Mouse (Mus musculus) embryo, embryonic 11.5 days (tissue): ENCODE data around the gene Spata5.
A peak's percentile ranks its signal among the peaks of the same experiment; 100 is the strongest.

Experiments
- DNase-seq: peaks from one replicate; pipeline ENCODE4 v3.0.0-alpha.2; 2012; ENCODE audit warnings: low read depth, low spot score

Gene Spata5

DNA sequence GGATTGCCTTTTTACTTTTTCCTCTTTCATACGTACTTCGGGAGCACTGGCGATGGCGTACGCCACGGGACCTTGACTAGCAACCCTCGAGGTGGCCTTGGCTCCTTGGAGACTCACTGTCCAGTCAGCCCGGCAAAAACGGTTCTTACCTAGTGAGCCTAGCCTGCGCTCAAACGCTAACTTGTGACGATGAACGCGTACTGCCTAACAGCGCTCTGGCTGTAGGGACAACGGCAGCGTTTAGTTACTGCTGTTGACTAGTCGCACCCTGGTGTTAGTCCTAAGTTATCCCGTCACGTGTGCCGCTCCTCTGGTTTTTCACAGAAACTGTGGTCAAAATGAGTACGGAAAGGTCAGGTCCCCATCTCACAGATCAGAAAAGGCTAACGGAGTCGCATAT lies 945 bp downstream of the Spata5 start:
- DNase-seq = no peak

DNA sequence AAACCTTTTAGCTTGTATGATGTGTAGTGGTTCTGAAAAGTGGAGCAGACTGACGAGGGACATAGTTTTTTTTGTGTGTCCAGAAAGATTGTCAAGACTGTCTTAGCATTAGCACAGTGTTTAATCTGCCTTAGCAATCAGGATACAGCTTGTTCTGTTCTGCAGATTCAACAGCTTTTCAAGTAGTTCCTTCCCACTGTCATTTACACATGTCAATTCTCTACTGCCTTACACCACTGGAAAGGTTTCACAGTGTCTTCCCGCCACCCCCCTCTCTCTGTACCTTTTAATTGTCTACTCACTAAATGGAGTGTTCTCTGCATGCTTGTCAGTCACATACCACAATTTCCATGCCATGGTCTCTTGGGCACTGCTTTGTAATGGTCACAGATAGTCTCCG lies 1.5 kb downstream of the Spata5 start:
- no peak for DNase-seq

DNA sequence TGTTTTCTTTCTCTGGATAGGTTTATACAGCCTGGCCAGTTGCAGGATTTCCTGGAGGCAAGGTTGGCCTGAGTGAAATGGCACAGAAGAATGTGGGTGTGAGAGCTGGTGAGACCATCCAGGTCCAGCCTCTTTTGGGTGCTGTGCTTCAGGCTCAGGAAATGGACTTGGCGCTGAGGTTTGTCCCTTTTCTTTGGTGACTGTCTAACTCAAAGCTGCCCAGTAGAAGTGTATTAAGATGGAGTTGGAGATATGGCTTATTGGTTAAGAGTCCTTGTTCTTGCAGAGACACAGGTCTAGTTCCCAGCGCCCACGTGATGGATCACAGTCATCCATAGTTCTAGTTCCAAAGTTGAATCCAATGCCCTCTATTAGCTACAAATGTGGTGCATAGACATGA lies 6.4 kb downstream of the Spata5 start:
- DNase-seq = no peak

DNA sequence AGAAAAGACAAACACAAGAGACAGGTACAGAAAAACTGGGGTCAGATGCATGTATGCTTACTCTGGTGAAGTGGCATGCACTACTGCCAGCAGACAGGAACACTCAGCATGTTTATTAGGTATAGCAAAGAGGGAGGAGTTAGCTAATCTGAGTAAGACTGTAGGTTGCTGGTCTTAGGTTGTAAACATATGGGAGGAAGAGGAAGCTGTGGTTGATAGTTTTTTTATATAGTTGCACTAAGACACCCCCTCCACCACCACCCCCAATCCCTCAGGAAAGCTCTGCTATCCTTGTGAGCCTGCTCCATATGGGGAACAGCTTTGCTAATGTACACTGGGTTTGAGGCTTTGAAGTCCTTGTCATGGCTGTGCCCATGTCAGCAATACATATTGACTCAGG lies 10.7 kb downstream of the Spata5 start:
- no peak for DNase-seq

DNA sequence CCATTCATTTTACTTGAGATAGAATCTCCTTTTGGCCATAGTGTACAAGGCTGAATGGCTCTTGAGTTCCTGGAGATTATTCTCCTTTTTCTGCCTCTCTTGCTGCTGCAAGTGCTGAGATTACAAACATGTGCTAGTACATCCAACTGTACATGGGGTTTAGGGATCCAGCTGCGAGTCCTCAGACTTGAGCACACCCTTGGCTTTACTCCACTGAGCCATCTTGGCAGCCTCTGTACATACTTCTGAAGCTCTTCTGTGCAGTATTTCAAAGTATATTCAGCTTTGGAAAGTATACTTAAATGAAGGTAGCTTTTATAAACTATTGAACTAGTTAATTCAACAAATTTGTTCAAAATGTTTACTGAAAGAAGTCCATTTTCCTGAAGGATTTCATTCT lies 20.1 kb downstream of the Spata5 start:
- no peak for DNase-seq

DNA sequence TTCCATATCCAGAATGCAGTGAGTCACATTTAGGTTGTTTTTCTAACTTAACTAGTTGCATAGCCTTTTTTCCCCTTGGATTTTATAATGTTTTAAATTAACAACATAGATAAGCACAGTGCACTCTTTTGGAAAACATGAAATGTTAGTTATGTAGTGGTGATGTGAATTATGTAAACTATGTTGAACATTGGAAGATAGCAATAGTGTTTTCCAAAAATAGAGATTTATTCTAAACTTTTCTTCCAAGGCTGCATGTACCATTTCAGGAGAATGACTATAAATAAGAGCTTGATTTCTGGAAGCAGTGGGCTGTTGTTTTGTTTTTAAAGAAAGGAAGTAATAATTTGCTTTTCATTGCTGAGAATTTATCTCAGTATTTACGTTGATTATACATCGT lies 23.7 kb downstream of the Spata5 start:
- DNase-seq = no peak

DNA sequence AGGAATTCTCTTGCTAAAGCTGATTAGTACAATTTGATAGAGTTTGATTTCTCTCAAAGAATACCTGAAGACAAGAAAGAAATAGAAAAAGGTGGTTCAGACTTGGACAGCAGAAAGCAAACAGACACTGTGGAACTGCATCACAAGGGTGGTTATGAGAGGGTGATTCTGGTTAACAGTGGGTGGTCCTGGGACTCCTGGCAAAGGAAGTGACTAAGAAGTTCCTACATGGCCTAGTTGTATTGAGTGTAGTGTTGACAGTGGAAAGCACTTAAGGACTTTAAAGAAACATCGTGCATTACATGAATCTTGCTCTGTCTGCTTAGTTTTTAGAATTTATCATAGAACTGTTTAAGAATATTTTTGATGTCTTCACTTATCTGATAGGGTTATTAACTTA lies 36.3 kb downstream of the Spata5 start:
- no peak for DNase-seq

DNA sequence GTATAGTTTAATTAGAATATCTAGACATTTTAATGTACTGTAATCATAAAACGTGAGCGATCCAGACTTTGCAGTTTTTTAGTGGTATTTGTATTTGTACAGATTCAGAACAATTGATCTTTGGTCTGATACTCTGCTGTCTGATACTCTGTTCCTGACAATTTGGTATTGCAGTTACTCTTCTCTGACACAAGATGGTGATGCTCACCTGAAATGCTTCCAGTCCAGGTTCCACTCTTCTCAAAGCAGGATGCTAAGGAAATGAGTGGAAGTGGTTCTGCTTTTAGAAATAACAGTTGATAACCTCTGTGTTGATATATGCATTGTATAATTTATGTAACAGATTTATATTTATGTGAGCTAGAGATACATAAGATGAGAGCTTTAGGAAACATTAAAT lies 48.5 kb downstream of the Spata5 start:
- DNase-seq = peak; percentile 7

DNA sequence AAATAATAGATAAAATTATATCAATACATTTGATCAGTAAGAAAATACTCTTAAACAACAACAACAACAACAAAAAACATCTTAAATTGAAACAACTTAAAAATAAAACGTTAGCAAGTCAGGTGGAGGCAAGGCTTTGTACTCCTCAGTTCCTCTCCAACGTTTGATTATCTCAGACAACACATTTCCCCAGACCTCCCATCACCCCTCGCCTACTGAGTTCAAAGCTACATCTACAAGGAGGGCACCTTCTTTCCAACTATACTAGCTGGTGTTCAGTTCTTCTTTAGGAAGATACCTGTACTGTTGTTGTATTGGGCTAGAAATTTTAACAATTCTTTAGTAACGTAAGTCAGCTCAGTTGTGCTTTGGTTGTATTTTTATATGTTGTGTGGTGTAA lies 49.7 kb downstream of the Spata5 start:
- DNase-seq = no peak

DNA sequence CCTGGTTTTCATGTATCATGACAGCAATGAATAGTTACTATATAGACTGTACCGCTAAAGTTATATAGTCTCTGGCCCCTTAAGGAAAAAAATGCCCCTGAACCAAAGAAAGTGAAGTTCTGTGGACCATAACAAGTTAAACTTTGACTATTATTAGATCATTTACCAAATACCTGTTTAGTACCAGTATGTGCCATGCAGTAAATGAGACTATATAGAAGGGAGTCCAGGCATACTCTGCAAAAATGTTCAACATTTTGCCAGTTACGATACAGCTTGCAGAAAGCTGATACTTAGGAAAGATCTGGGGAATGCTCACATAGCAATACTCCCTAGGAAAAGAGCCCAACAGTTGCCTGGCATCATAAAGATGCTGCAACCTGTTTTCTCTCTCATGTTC lies 51.2 kb downstream of the Spata5 start:
- DNase-seq = no peak

DNA sequence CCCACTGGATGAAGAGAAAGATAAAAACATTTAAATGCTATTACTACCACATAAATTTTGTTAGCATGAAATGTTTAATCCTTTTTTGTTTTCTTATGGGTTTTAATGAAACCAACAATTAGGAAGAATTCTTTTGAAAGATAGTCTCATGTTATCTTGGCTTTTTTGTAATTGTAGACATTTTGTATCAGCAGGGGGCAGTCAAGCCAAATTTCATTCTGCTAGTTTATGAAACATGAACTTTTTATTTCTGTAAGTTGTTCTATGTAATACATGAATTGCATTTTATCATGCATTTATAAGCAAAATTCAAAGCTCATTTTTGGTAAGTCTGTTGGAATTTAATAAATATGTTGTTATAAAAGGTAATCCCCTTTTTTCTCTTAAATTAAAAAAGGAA lies 52.8 kb downstream of the Spata5 start:
- DNase-seq = no peak

DNA sequence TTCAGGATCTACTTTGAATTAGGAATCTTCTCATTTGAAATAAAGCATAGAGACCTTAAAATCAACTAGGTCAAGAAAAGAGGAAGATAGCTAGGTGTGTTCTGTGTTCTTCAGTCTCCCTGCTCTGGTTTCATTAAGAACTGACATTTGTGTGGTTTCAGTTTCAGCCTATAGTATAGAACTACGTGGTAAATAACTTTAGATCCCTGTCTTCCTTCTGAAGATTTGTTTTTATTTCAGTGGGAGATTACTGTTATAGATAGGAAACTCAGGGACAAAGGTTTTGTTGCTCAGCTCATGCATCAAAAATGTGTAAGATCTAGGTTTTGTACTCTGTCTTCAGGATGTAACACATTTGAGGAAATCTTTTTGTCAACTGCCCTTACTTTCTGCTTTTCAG lies 56.8 kb downstream of the Spata5 start:
- DNase-seq = no peak

DNA sequence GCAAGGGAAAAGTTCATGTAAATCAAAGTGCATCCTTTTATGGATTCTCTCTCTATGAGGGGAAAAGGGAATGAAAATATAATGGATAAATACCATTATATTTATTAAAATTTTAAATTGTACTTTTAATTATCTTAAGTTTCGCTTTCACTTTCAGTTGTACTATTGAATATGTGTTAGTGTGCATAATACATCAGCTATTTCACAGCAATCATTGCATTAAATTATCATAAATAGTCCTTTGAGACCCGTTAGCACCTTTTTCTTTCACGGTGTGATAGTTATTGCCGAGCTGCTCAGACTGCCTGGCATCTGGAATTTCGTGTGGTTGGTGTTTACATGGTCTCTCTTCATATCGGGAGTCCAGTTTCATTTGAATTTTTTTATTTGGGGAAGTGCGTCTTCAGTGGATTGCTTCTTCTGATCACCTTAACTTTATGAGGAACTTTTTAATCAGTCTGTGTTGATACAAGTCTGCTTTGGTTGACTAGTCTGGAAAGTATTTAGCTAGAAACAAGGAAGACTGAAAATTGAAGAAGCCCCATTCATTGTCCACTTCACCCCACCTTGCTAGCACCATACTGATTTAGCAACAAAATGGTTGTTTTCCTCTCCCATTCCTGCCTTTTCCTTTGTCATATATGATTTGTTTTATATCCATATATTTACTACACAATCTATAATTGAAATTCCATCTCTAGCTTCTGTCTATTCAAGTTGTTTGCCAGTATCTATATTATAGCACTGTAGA lies 57.9 kb downstream of the Spata5 start:
- no peak for DNase-seq

DNA sequence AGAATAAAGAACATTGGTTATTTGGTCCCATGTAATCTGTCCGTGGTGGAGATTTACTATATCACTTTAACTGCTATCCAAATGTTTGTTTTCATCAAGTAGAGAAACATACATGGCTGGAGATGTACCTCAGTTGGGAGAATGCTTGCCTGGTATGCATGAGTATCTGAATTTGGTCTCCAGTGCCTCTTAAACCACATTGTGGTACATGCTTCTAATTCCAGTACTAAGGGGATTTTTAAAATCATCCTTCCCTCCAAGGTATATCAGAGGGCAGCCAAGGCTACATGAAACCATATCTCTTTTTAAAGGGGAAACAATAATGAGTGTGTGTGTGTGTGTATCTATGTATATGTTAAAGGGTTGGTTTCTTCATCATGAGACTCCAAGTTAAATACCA lies 60.1 kb downstream of the Spata5 start:
- no peak for DNase-seq

DNA sequence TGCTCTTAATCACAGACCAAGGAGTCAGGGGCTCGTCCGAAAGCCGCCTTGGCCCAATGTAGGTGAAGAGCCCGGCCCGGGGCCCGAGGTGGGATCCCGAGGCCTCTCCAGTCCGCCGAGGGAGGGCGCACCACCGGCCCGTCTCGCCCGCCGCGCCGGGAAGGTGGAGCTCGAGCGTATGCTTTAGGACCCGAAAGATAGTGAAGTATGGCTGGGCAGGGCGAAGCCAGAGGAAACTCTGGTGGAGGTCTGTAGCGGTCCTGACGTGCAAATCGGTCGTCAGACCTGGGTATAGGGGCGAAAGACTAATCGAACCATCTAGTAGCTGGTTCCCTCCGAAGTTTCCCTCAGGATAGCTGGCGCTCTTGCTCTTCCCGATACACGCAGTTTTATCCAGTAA lies 61.6 kb downstream of the Spata5 start:
- no peak for DNase-seq

DNA sequence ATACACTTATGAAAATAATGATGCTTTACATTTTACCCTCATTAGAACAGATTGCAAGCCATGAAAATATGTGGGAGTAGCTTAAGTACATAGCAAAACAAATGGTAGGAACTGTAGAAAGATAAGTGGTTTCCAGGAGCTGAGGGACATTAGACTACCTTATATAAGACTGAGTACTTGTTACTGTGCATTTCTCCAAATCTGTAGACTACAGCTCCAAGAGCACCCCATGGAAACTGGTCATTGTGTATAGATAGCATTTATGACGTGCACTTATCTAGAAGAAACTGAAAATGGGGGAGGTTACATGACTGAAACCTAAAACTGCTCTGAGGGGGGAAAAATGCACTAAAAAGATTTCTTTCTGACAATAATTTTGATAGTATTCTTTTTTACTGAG lies 63.0 kb downstream of the Spata5 start:
- DNase-seq = no peak

DNA sequence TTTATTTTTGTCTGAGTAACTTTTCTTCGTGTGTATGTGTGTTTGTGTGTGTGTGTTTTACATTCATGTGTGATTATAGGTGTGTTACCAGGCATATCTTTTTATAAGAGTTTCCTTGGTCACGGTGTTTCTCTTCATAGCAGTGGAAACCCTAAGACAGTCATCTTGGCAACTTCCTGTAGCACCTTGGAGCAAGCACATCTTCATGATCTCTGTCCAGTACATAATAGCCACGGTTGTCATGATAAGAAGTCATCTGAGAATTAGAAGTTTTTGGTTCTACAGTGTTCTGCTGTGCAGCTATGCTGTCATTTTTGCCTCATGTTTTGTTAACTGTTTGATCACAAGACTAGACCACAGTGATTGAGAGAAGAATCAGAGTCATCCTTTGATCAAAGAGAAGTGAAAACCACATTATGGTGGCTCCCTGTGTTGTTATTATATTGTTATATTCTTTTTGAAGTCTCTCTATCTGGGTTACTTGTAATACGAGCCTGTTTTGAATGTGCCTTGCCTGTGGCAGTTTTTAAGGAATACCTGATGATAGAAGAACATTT lies 64.1 kb downstream of the Spata5 start:
- DNase-seq = no peak

DNA sequence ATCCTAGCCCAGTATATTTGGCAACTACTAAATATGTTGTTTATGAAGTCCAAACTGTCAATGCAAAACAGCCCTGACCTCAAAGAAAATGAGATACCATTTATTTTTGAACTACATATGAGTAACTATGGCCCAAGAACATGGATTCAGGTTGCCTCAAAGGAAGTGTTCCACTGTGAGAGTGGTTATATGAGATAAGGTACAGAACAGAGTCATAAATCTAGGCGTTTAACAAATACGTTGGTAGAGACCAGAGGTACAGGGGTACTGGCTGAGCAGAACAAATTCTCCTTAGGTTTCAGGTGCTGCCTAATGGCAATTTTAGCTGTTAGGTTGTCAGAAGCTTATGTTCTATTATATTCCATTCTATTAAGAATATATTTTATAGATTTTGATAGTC lies 67.9 kb downstream of the Spata5 start:
- no peak for DNase-seq

DNA sequence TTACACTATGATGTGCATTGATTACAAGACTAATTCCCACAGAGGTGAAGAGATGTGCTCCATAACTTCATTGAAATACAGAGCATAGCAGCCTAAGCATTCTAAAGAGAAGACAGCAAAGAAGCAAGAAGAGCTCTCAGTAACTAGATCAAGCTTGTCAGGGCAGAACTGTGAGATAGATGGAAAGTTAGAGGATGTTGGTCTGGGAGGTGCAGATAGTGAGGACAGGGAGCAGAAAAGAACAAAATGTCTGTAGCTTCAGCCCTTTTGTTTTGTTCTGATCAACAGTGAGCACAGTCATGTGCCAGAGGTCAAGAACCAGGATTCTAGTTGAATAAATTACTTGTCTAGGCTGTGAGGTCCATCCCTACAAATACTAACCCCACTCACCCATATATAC lies 68.5 kb downstream of the Spata5 start:
- no peak for DNase-seq

DNA sequence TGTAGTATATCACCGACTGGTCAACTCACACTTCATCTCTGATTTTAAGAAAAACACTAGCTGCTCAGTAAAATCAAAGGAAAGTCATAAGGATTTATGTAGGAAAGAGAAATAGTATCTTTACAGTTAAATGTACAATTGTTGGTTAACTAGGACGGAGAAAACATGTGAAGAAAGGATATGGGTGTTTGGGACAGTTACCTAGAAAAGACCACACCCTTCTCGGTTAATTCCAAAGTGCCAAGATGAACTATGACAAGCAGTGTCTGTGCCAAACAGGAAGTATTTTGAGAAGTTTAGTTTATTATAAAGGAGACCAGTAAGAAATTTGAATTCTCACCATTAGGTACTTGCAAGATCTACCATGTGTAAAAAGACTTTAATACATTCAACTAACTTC lies 70.3 kb downstream of the Spata5 start:
- DNase-seq = no peak

DNA sequence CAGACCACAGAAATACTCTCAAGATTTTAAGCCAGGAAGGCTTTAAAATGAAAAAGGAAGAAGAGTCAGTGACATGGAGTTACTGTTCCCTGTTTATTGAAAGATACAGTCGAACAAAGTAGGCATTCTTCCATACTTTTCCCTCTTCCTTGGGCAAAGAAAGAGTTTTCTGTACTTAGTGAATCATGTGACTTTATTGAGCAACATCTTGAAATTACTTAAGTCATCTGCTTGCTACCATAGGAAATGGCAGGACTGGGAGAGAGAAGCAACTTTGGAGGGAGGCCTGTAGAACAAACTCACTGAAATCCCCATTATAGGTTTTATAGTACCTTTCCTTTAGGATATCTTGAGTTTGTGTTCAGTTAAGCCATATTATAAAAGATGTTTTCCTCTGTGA lies 81.2 kb downstream of the Spata5 start:
- no peak for DNase-seq

DNA sequence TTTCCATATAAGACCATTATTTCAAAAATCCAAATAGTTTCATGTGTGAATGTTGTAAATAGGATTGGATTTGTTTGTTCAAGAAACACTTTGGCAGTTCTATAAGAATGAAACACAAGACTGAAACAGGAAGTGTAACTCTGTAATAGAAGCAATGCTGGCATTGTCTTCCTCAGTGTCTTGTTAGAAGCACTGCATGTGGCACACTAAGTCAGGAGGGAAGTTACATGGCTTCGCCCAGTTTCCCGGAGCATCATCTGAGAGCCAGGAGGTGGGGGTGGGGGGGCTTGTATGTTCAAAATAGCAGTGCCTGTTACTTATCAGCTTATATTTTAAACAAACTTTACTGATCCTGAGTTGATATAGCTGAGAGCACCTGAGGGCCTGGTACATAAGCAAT lies 82.9 kb downstream of the Spata5 start:
- no peak for DNase-seq

DNA sequence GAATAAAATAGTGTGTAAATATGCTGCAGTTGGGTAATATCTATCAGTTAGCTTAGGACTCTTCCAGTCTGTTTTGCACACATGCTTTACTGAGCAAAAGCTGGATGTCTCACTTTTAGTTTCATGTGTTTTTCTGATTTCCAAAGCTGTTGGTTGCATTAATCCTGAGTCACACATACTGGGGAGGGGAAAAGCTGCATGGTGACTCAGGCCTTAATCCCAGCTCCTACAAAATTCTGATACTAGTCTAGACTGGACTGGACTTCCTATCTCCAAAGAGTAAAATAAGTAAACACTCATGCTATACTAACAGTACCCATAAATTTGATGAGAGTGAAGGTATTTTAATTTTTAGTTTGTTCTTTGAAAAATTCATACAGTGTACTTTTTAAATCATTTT lies 84.2 kb downstream of the Spata5 start:
- DNase-seq = no peak
